Mouse (Mus musculus) forebrain, embryonic 12.5 days (tissue): ENCODE measurements around the gene Rufy1. TPM values are rescaled to one million over a fixed set of nuclear protein-coding genes. Genes with fewer than 3 reads are reported as not detected.

Source experiments
- ATAC-seq: fragments of 200-750 bp; cut with Nextera tagmentation; 2 replicates; pipeline ENCODE4 v1.8.0; 2017; ENCODE audit warnings: moderate TSS enrichment; ENCODE audit not compliant: low FRiP score
- H3K27ac ChIP-seq: fragments of 300-500 bp; sonication (generic); 2 replicates; pipeline ENCODE4 v1.5.1; 2016; ENCODE audit warnings: mild to moderate bottlenecking
- H3K27me3 ChIP-seq: fragments of 300-500 bp; sonication (generic); 2 replicates; pipeline ENCODE4 v1.6.1; 2016; ENCODE audit warnings: mild to moderate bottlenecking
- H3K36me3 ChIP-seq: fragments of 300-500 bp; sonication (generic); replicated peaks from 2 replicates; pipeline ENCODE4 v1.6.1; 2016; ENCODE audit warnings: mild to moderate bottlenecking
- H3K4me1 ChIP-seq: fragments of 300-500 bp; sonication (generic); 2 replicates; pipeline ENCODE4 v1.6.1; 2016
- H3K4me2 ChIP-seq: fragments of 300-500 bp; sonication (generic); 2 replicates; pipeline ENCODE4 v1.6.1; 2016; ENCODE audit warnings: mild to moderate bottlenecking, moderate library complexity
- H3K4me3 ChIP-seq: fragments of 300-500 bp; sonication (generic); replicated peaks from 2 replicates; pipeline ENCODE4 v1.5.1; 2016; ENCODE audit warnings: mild to moderate bottlenecking
- H3K9ac ChIP-seq: fragments of 300-500 bp; sonication (generic); 2 replicates; pipeline ENCODE4 v1.6.1; 2016; ENCODE audit warnings: mild to moderate bottlenecking
- H3K9me3 ChIP-seq: fragments of 300-500 bp; sonication (generic); 2 replicates; pipeline ENCODE4 v1.6.1; 2016
- whole genome bisulfite sequencing: fragments of 180-500 bp; shearing (Covaris S2); methylation state at CpG from one replicate; pipeline ENCODE4 v1.1.7; 2016; 5-methylcytosine and 5-hydroxymethylcytosine counted together
- microRNA counts: library from miRNA; unstranded; fragments of <30 nt; microRNA quantifications from one replicate; lab custom pipeline; 2017
- microRNA-seq: library from miRNA; unstranded; fragments of <30 nt; microRNA quantifications from one replicate; pipeline ENCODE4, GENCODE M21; 2017
- polyA plus RNA-seq: library from polyadenylated mRNA; unstranded; fragments of >200 nt; fragmentation: Nextera tagmentation; extraction: Ambion mirVana; gene quantifications from 2 replicates; pipeline ENCODE4 v1.2.1, GENCODE M21; 2016

Rufy1 gene
- polyA plus RNA-seq, 1 experiment from 2014 or later = 31.5 TPM

DNA sequence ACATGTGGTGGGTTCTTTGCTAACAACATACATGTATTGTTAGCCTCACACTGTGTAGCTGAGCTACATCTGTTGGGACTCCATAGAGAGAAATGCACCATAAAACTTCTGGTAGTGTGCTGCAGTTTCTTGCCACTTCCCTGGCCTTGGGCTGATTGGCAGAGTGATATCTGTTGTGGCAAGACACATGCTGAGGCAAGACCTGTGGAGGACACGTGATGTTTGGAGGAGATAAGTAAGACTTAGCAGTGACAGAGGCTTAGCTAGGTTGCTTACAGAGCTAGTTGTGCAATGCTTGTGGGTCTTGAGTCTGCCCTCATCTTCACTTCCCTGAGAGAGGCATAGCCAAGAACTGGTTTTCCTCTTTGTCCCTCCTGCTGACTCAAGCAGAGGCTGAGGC is 75.5 kb downstream of the Rufy1 start:
- Histone ChIP-seq H3K4me3 (no peak overlapping the region), H3K4me2 (no peak overlapping the region), H3K27me3 (peaks cover 21% of the 10 kb centered on the region), H3K27ac (no peak overlapping the region), H3K9me3 (no peaks in the 10 kb centered on the region), H3K4me1 (peaks cover 9% of the 10 kb centered on the region; the same call in 1 of the 2 replicates), H3K9ac (no peak overlapping the region), H3K36me3 (no peaks in the 10 kb centered on the region)
- ATAC-seq = no peak
- 74% methylated on average over 1 of the region's 1 CpGs for WGBS

DNA sequence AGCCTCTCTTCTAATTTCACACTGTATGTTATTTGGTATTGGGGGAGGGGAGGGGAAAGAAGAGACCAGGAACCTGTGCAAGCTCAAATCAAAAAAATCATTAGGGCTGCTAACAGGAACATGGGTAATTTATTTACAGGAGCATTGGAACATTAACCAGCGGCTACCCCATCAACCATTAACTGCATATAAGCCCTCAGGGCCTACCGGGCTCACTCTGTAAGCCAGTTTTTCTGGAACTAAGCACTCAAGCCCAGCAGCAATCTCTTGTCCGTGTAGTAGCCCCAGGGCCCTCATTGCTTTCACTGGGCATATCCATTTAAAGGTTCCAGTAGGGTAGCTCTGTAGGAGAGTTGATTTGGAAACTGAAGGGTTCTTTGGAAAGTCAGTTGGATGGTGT is 76.1 kb downstream of the Rufy1 start:
- Histone ChIP-seq H3K27ac (no peak overlapping the region), H3K9me3 (no peaks in the 10 kb centered on the region), H3K36me3 (no peaks in the 10 kb centered on the region), H3K4me2 (no peak overlapping the region), H3K4me3 (no peak overlapping the region), H3K27me3 (peaks cover 21% of the 10 kb centered on the region), H3K4me1 (peaks cover 9% of the 10 kb centered on the region; the same call in 1 of the 2 replicates), H3K9ac (no peak overlapping the region)
- ATAC-seq = no peak
- WGBS = 82% methylated on average over 3 of the region's 3 CpGs

DNA sequence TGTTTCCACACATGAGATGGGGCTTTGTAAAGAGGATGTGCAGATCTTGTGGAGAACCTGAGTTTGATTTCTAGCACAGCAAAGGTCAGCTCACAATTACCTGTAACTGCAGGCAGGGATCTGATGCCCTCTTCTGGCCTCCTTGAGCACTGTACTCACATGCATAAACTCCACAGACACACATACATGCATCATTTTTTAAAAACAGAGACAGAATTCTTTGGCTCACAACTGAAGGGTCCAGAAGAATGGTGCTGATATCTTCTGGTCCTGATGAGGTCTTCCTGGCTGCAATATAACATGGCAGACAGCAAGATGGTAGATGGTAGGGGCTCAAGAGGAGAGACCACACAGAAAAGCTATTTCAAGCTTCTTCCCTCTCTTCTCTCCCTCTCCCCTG is 76.8 kb downstream of the Rufy1 start, which contains the start of gene Cby3:
Cby3 (plus strand) TSS at position 301 of the 400 bp plus-strand sequence.
- Histone ChIP-seq H3K27me3 (peaks cover 17% of the 10 kb centered on the region), H3K4me2 (no peak within 1 kb of the TSS), H3K9ac (no peak within 1 kb of the TSS), H3K36me3 (no peaks in the 10 kb centered on the region), H3K4me1 (peaks cover 4% of the 10 kb centered on the region; the same call in 1 of the 2 replicates), H3K4me3 (no peak within 1 kb of the TSS), H3K27ac (no peak within 1 kb of the TSS), H3K9me3 (no peaks in the 10 kb centered on the region)
- ATAC-seq = no peak

DNA sequence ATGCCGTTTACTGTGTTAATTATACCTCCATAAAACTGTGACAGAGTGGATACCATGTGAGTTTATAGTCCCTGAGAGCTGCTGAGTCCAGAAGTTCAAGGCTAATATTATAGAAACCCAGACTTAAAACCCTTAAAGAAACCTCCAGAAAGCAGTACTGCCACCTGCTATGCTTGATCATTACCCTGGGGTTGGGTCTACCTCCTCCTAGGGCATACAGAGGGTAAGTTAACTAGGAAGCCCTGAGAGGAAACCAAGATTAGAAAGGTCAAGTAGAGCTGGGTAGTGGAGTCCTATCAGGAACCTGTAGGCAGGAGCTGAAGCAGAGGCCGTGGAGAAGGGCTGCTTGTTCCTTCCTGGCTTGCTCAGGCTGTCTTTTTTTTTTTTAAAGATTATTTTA is 78.7 kb downstream of the Rufy1 start:
- no peaks in the 10 kb centered on the region for H3K4me1 ChIP-seq
- no peaks in the 10 kb centered on the region for H3K27me3 ChIP-seq
- H3K27ac ChIP-seq = no peak overlapping the region
- 85% methylated on average over 2 of the region's 2 CpGs for WGBS
- no peak for ATAC-seq
- H3K9me3 ChIP-seq = no peaks in the 10 kb centered on the region
- H3K9ac ChIP-seq = no peak overlapping the region
- no peak overlapping the region for H3K4me3 ChIP-seq
- no peaks in the 10 kb centered on the region for H3K36me3 ChIP-seq
- no peak overlapping the region for H3K4me2 ChIP-seq

DNA sequence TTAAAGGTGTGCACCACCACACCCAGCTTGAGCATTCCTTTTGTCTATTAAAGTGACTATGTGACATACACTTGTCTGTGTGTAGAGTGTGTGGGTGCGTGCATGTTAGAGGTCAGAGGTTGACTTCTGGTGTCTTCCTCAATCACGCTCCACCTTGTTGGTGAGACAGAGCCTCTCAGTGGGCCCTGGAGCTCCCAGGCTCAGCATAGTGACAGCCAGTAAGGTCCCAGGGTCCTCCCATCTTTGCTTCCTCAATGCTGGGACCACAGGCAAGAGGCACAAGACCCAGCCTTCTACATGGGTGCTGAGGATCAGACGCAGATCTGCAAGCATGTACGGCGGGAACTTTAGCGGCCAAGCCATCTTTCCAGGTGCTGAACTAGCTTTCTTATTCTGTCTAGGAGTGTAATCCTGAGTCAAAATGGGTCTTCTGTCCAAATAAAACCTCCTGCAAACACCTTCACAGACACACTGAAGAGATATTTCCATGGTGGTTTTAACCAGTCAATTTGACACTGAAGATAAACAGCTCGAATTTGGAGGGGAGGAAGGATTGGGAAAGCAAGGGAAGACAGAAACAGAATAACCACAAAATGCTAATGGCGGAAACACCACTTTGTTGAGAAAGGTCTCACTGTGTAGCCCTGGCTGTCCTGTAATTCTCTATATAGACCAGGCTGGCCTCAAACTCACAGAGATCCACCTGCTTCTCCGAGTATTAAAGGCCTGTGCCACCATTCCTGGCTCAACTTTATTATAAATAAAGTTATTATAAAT is 84.5 kb downstream of the Rufy1 start:
- Histone ChIP-seq H3K27ac (no peak overlapping the region), H3K9ac (no peak overlapping the region), H3K4me3 (no peak overlapping the region), H3K9me3 (no peaks in the 10 kb centered on the region), H3K4me1 (no peaks in the 10 kb centered on the region), H3K27me3 (no peaks in the 10 kb centered on the region), H3K36me3 (no peaks in the 10 kb centered on the region), H3K4me2 (no peak overlapping the region)
- no peak for ATAC-seq
- WGBS = 91% methylated on average over 9 of the region's 9 CpGs

DNA sequence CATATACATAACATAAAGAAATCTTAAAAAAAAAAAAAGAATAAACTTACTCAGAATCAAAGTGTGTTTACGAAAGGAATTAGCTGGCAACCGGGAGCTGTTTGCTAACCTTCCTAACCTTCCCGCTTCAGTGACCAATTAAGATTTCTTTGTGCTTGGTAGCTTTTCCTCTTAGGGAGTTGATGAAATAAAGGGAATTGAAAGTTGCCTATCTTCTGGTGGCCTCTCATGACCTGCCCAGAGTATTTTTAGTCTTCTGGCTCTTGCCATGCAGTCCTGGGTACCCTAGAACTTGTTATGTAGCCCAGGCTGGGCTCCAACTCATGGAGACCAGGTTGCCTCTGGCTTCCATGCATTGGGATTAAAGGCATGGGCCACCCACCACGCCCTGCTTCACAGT is 85.4 kb downstream of the Rufy1 start:
- no peak overlapping the region for H3K9ac ChIP-seq
- no peak for ATAC-seq

More for the DNA sequence above, 85.4 kb downstream of the Rufy1 start:
- 67% methylated on average over 4 of the region's 4 CpGs for WGBS
- no peak overlapping the region for H3K27ac ChIP-seq
- no peak overlapping the region for H3K4me3 ChIP-seq
- no peaks in the 10 kb centered on the region for H3K27me3 ChIP-seq
- no peak overlapping the region for H3K4me2 ChIP-seq
- no peaks in the 10 kb centered on the region for H3K9me3 ChIP-seq
- H3K4me1 ChIP-seq = no peaks in the 10 kb centered on the region
- H3K36me3 ChIP-seq = no peaks in the 10 kb centered on the region

MicroRNAs encoded within 50 kb of the gene (microRNA counts, 519-probe panel; counts per million panel counts)
- microRNA mmu-miR-804 (lab: Ali Mortazavi, UCI) = 3,884 counts per million, percentile 43 among the panel's probes with 10 or more counts

Small RNAs within 50 kb of the gene (microRNA-seq; reads per million reads assigned to microRNA genes)
- not detected for gene Mir804

Other genes starting within 250 kb of the Rufy1 start
- 165 and 169 TPM in 2 replicates for gene Sqstm1, start 220.3 kb downstream of the Rufy1 start, polyA plus RNA-seq
- gene Mgat4b, start 220.2 kb downstream of the Rufy1 start, polyA plus RNA-seq = 31.6 and 40.3 TPM in 2 replicates
- gene Ltc4s, start 192.5 kb downstream of the Rufy1 start, polyA plus RNA-seq = 0.60 and 0.69 TPM in 2 replicates
- 5.5 and 5.9 TPM in 2 replicates for gene Maml1, start 138.8 kb downstream of the Rufy1 start, polyA plus RNA-seq
- gene Canx, start 105.5 kb downstream of the Rufy1 start, polyA plus RNA-seq = 287 and 298 TPM in 2 replicates
- gene Cby3, start 76.7 kb downstream of the Rufy1 start, polyA plus RNA-seq = not detected in 2 replicates
- 734 and 740 TPM in 2 replicates for gene Hnrnph1, start 54.1 kb downstream of the Rufy1 start, polyA plus RNA-seq
- gene Adamts2, start 171.0 kb upstream of the Rufy1 start, polyA plus RNA-seq = 1.8 and 2.0 TPM in 2 replicates